Mouse (Mus musculus) intestine, postnatal 0 days (tissue): ENCODE data around the gene Stx1a. TPM values are rescaled to one million over a fixed set of nuclear protein-coding genes. Genes with fewer than 3 reads are reported as not detected.
"Not testable (repeated sequence)": the region's sequence is repeated elsewhere in the genome, so short reads cannot be mapped to it uniquely, and the experiment has no call there.

Experiments used
- ATAC-seq: fragments of 200-750 bp; cut with Nextera tagmentation; 2 replicates; pipeline ENCODE4 v1.8.0; 2017; ENCODE audit warnings: mild to moderate bottlenecking, moderate TSS enrichment, moderate library complexity
- H3K27ac ChIP-seq: fragments of 300-500 bp; sonication (generic); 2 replicates; pipeline ENCODE4 v1.5.1; 2014; ENCODE audit warnings: mild to moderate bottlenecking, low read depth, low read length, moderate library complexity
- H3K27me3 ChIP-seq: fragments of 300-500 bp; sonication (generic); replicated peaks from 2 replicates; pipeline ENCODE4 v1.6.1; 2014; ENCODE audit warnings: low read length, mixed read lengths; ENCODE audit not compliant: control insufficient read depth, insufficient read depth
- H3K36me3 ChIP-seq: fragments of 300-500 bp; sonication (generic); 2 replicates; pipeline ENCODE4 v1.6.1; 2014; ENCODE audit warnings: mild to moderate bottlenecking, moderate library complexity; ENCODE audit not compliant: control insufficient read depth, insufficient read depth
- H3K4me1 ChIP-seq: fragments of 300-500 bp; sonication (generic); replicated peaks from 2 replicates; pipeline ENCODE4 v1.6.1; 2014; ENCODE audit warnings: antibody characterized with exemption, low read length, mixed read lengths; ENCODE audit not compliant: control insufficient read depth, insufficient read depth
- H3K4me2 ChIP-seq: fragments of 300-500 bp; sonication (generic); replicated peaks from 2 replicates; pipeline ENCODE4 v1.6.1; 2014; ENCODE audit warnings: low read depth, mild to moderate bottlenecking, moderate library complexity
- H3K4me3 ChIP-seq: fragments of 300-500 bp; sonication (generic); 2 replicates; pipeline ENCODE4 v1.5.1; 2014; ENCODE audit warnings: low read depth, low read length
- H3K9ac ChIP-seq: fragments of 300-500 bp; sonication (generic); 2 replicates; pipeline ENCODE4 v1.6.1; 2014; ENCODE audit warnings: mild to moderate bottlenecking, low read depth, low read length
- H3K9me3 ChIP-seq: fragments of 300-500 bp; sonication (generic); 2 replicates; pipeline ENCODE4 v1.6.1; 2016; ENCODE audit warnings: mixed run types; ENCODE audit not compliant: control insufficient read depth
- CTCF ChIP-seq: sonication (generic); IDR thresholded peaks from 2 replicates; pipeline ENCODE4 v1.5.1; 2016; ENCODE audit warnings: low read depth, mild to moderate bottlenecking, control low read depth, antibody characterized with exemption, moderate library complexity
- WGBS: fragments of 180-500 bp; shearing (Covaris S2); extraction: QIAGEN DNeasy Blood & Tissue Kit; methylation state at CpG from one replicate; pipeline ENCODE4 v1.1.7; 2014; 5-methylcytosine and 5-hydroxymethylcytosine counted together
- polyA plus RNA-seq: library from polyadenylated mRNA; unstranded; fragments of >200 nt; fragmentation: Nextera tagmentation; extraction: Ambion mirVana; gene quantifications from 2 replicates; pipeline ENCODE4 v1.2.1, GENCODE M21; 2015

The Stx1a gene
- polyA plus RNA-seq, 1 experiment from 2014 or later: 5.6 TPM

DNA sequence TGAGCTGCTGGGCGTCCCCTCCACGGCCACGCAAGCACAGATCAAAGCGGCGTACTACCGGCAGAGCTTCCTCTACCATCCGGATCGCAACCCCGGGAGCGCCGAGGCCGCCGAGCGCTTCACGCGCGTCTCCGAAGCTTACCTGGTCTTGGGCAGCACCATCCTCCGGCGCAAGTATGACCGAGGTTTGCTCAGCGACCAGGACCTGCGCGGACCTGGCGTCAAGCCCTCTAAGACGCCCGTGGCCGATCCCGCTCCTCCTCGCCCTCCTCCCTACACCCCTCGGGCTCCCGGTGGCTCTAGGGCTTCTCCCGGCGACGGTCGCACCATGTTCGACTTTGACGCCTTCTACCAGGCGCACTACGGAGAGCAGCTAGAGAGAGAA lies 41.1 kb downstream of the Stx1a start:
- H3K27ac ChIP-seq: peak overlapping the region; percentile 69
- H3K9me3 ChIP-seq: no peaks in the 10 kb centered on the region
- H3K36me3 ChIP-seq: peaks cover 17% of the 10 kb centered on the region
- H3K4me3 ChIP-seq: peak overlapping the region; percentile 96
- peak overlapping the region; percentile 99 for H3K4me2 ChIP-seq
- 0 out of 2 replicates have a peak, but pooled peaks cover 2% of the 10 kb centered on the region for H3K4me1 ChIP-seq
- no peaks in the 10 kb centered on the region for H3K27me3 ChIP-seq
- H3K9ac ChIP-seq: peak overlapping the region; percentile 87
- no peak for TF ChIP-seq CTCF
- ATAC-seq: peak; percentile 45
- WGBS: under 1% methylated on average over 40 of the region's 40 CpGs

DNA sequence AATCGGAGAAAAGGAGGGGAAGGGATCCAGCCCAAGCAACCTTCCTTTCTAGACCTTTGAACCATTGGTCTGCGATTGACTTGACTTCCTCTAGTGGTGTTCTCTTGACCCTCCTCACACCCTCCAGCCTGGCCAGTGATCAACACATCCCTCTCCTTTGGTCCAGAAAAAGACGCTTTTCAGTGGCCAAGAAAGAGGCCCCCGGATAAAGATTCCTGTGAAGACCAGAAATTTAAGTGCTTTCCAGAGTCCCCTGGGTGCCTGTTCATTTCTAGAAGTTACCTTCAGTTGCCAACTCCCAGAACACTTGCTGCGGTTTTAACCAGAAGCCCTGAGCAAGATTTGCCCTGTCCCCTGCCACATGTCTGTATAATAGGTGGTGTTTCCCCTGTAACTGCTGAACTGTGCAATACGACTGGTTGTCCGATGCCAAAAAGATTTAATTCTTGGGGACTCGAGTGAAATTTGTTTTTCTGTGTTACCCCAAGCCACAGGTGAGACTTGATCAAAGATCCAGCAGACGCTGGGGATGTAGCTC lies 41.7 kb downstream of the Stx1a start, which contains the start of gene Bud23:
Gene Bud23, minus strand, starts transcription at position 51 of the 538 bp plus-strand sequence.
- H3K9me3 ChIP-seq, H3K4me1 ChIP-seq, ATAC-seq, H3K27me3 ChIP-seq: not testable (repeated sequence)
- Histone ChIP-seq H3K4me3 (peak within 1 kb of the TSS; percentile 96), H3K9ac (peak within 1 kb of the TSS; percentile 87), H3K27ac (peak within 1 kb of the TSS; percentile 69), H3K4me2 (peak within 1 kb of the TSS; percentile 99), H3K36me3 (peaks cover 10% of the 10 kb centered on the region)
- WGBS: 67% methylated on average over 8 of the region's 9 CpGs

GRCm38 (mm10) chr5:135066008-135066407 lies 42.7 kb downstream of the Stx1a start:
- no peak for TF ChIP-seq CTCF
- 93% methylated on average over 3 of the region's 3 CpGs for WGBS
- H3K27me3 ChIP-seq: no peaks in the 10 kb centered on the region
- H3K36me3 ChIP-seq: peaks cover 6% of the 10 kb centered on the region; the same call in 1 of the 2 replicates
- no peak for ATAC-seq
- H3K9ac ChIP-seq: no peak overlapping the region
- no peaks in the 10 kb centered on the region for H3K9me3 ChIP-seq
- H3K4me2 ChIP-seq: no peak overlapping the region
- no peak overlapping the region for H3K27ac ChIP-seq
- H3K4me1 ChIP-seq: 0 out of 2 replicates have a peak, but pooled peaks cover 2% of the 10 kb centered on the region
- no peak overlapping the region for H3K4me3 ChIP-seq

GRCm38 (mm10) chr5:135070448-135070847 lies 47.2 kb downstream of the Stx1a start:
- no peak for ATAC-seq
- TF ChIP-seq CTCF: no peak
- no peak overlapping the region for H3K4me2 ChIP-seq
- 79% methylated on average over 3 of the region's 3 CpGs for WGBS
- H3K9ac ChIP-seq: no peak overlapping the region
- H3K4me1 ChIP-seq: 0 out of 2 replicates have a peak, but pooled peaks cover 2% of the 10 kb centered on the region
- H3K27ac ChIP-seq: no peak overlapping the region
- H3K9me3 ChIP-seq: no peaks in the 10 kb centered on the region
- H3K4me3 ChIP-seq: no peak overlapping the region
- peaks cover 6% of the 10 kb centered on the region; the same call in 1 of the 2 replicates for H3K36me3 ChIP-seq
- H3K27me3 ChIP-seq: no peaks in the 10 kb centered on the region

GRCm38 (mm10) chr5:135072061-135072460 lies 48.8 kb downstream of the Stx1a start:
- H3K36me3 ChIP-seq: peaks cover 4% of the 10 kb centered on the region; the same call in 1 of the 2 replicates
- H3K4me2 ChIP-seq: no peak overlapping the region
- H3K4me3 ChIP-seq: no peak overlapping the region
- ATAC-seq: no peak
- WGBS: 96% methylated on average over 2 of the region's 2 CpGs
- no peak overlapping the region for H3K27ac ChIP-seq
- H3K9ac ChIP-seq: no peak overlapping the region
- H3K9me3 ChIP-seq: no peaks in the 10 kb centered on the region
- no peaks in the 10 kb centered on the region for H3K27me3 ChIP-seq
- no peak for TF ChIP-seq CTCF
- no peaks in the 10 kb centered on the region for H3K4me1 ChIP-seq

DNA sequence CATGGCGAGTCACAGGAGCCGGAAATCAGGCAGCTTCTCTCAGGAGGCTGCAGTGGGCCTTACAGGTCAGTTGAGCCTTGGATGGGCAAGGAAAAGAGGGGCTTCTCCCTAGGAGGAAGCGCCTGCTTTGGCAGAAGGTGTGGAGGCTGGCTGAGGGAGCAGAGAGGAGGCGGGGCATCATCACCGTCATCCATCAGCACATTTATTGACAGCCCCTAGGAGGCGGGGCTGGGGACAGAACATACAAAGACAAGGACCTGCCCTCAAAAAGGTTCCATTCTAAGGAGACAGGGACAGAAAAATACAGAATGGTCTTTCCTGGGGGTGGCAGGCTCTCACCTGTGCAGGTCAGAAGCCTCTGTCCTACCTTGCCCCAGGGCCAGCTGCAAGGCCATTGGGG lies 49.4 kb downstream of the Stx1a start:
- no peak overlapping the region for H3K9ac ChIP-seq
- ATAC-seq: no peak

More for the DNA sequence above, 49.4 kb downstream of the Stx1a start:
- Histone ChIP-seq H3K4me1 (no peaks in the 10 kb centered on the region), H3K9me3 (no peaks in the 10 kb centered on the region), H3K27me3 (no peaks in the 10 kb centered on the region), H3K4me3 (no peak overlapping the region), H3K4me2 (no peak overlapping the region), H3K36me3 (no peaks in the 10 kb centered on the region), H3K27ac (no peak overlapping the region)
- no peak for TF ChIP-seq CTCF
- WGBS: 72% methylated on average over 6 of the region's 6 CpGs
